Mouse (Mus musculus): ENCODE results near the gene Gm39115. TPM values are rescaled to one million over a fixed set of nuclear protein-coding genes. Genes with fewer than 3 reads are reported as not detected.
A peak's percentile ranks its signal among the peaks of the same experiment; 100 is the strongest.

Gm39115 gene
- polyA plus RNA-seq, 1 experiment from 2014 or later, result not detected

GRCm38 (mm10) chr7:142094301-142095143, 41.3 kb downstream of the Gm39115 start:
- Histone ChIP-seq H3K36me3 (no peaks in the 10 kb centered on the region; the same call in 1 of the 2 replicates), H3K4me3 (peak overlapping the region; percentile 92), H3K4me1 (peaks cover 60% of the 10 kb centered on the region), H3K4me2 (replicated peaks) (peak overlapping the region; percentile 88), H3K27me3 (replicated peaks) (peaks cover 26% of the 10 kb centered on the region), H3K27ac (peak overlapping the region; percentile 82), H3K9ac (peak overlapping the region; percentile 96), H3K9me3 (no peaks in the 10 kb centered on the region)
- under 1% methylated on average over 89 of the region's 89 CpGs for WGBS
- ATAC-seq (ENCODE audit: low FRiP score, low read depth), result peak; percentile 25

DNA sequence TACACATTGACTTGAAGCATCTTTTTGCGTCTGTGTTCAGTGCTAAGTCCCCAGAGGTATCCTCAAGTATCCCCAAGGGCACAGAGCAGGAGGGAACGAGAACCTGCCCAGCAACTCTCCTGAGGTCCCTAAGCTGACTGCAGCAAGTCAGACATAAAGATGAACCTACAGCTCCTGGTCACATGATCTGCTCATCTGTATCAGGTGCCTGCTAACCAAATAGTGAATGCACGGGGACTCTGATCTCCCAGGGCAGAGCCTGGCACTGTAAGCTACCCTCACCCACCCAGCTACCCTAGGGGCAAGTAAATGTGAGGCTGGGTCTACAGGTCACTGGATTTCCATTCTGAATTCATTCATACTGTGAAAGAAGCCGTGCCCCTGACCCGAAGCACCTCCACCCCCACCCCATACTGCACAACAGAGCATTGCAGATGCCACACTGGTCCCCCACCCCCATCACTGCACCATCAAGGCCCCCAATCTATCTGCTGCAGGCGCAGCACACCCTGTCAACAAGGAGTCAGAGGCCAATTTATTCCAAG, 42.1 kb downstream of the Gm39115 start:
- Histone ChIP-seq H3K4me3 (peak overlapping the region; percentile 92), H3K9me3 (no peaks in the 10 kb centered on the region), H3K27ac (no peak overlapping the region; the same call in 1 of the 2 replicates), H3K4me1 (peaks cover 68% of the 10 kb centered on the region), H3K27me3 (replicated peaks) (peaks cover 26% of the 10 kb centered on the region), H3K4me2 (replicated peaks) (peak overlapping the region; percentile 88), H3K9ac (peak overlapping the region; percentile 96), H3K36me3 (no peaks in the 10 kb centered on the region; the same call in 1 of the 2 replicates)
- no peak for ATAC-seq (ENCODE audit: low FRiP score, low read depth)
- WGBS, result 24% methylated on average over 6 of the region's 6 CpGs

DNA sequence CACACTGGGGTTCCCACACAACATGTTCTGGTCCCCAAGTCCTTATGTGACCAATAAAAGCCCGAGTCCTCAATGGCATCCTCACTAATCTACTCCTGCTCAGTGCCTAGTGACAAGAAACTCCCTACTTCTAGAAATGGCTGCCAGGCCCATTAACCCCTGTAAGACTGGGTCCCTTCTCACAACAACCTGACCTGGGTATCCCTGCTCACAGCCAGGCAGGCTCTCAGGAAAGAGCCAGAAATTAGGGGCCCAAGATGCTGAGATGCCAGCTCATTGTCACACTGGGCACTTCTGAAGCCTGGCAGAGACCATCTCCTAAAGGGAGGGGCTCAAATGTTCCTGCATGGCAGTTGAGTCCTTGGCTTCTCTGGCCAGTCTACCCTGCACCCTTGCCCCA, 42.8 kb downstream of the Gm39115 start:
- Histone ChIP-seq H3K4me3 (peak overlapping the region; percentile 92), H3K27ac (no peak overlapping the region), H3K9me3 (no peaks in the 10 kb centered on the region), H3K27me3 (replicated peaks) (peaks cover 26% of the 10 kb centered on the region), H3K36me3 (peaks cover 3% of the 10 kb centered on the region; the same call in 1 of the 2 replicates), H3K9ac (peak overlapping the region; percentile 96), H3K4me1 (peaks cover 76% of the 10 kb centered on the region), H3K4me2 (replicated peaks) (peak overlapping the region; percentile 88)
- WGBS, result 36% methylated on average over 1 of the region's 1 CpGs
- ATAC-seq (ENCODE audit: low FRiP score, low read depth), result no peak

DNA sequence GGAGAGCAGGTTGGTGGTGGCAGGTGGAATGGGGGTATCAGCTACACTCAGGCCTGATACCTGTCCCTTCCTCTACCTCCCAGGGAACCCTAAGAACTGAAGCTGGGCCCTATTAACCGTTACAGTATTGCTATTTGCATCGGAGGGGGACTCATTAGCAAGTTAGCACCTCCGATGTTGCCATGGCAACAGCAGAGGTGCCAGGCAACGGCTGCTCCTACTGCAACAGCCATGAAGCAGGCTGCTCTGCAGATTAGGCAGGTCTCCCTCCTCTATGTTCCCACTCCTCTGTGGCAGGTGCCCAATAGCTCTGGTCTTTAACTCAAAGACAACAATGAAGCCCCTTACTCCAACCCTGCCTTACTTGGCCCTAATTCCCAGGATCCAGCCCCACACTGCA, 44.0 kb downstream of the Gm39115 start:
- H3K36me3 ChIP-seq, result peaks cover 14% of the 10 kb centered on the region
- 3% methylated on average over 4 of the region's 4 CpGs for WGBS
- H3K9ac ChIP-seq, result peak overlapping the region; percentile 96
- peak overlapping the region; percentile 92 for H3K4me3 ChIP-seq
- peaks cover 19% of the 10 kb centered on the region for H3K27me3 ChIP-seq (replicated peaks)
- no peak overlapping the region for H3K27ac ChIP-seq
- no peaks in the 10 kb centered on the region for H3K9me3 ChIP-seq
- peaks cover 78% of the 10 kb centered on the region for H3K4me1 ChIP-seq
- ATAC-seq (ENCODE audit: low FRiP score, low read depth), result no peak
- H3K4me2 ChIP-seq (replicated peaks), result peak overlapping the region; percentile 88

GRCm38 (mm10) chr7:142089648-142090447, 46.0 kb downstream of the Gm39115 start:
- Histone ChIP-seq H3K9ac (peak overlapping the region; percentile 40), H3K36me3 (peaks cover 31% of the 10 kb centered on the region), H3K4me1 (peaks cover 68% of the 10 kb centered on the region), H3K27ac (peak overlapping the region; percentile 86), H3K4me3 (no peak overlapping the region), H3K9me3 (no peaks in the 10 kb centered on the region), H3K4me2 (replicated peaks) (peak overlapping the region; percentile 88), H3K27me3 (replicated peaks) (peaks cover 10% of the 10 kb centered on the region)
- no peak for ATAC-seq (ENCODE audit: low FRiP score, low read depth)
- 57% methylated on average over 17 of the region's 17 CpGs for WGBS

DNA sequence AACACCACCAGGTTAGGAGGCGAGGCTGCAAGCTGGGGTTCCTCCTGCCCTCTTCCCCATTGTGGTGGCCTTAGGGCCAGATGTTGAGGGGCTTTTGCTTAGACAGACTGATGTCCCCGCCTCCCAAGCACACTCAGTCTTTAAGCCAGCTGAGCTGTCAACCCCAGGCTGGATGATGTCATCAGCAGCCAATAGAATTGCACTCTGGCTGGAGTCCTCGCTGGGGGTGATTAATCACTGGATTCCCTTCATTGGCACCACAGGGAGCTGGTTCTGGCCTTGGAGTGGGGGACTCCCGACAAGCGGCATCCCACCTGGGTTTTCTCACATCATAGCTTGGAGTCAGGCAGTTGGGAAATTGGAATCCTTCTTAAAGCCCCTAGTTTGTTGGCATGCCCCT, 46.9 kb downstream of the Gm39115 start:
- Histone ChIP-seq H3K27ac (peak overlapping the region; percentile 86), H3K9me3 (no peaks in the 10 kb centered on the region), H3K4me3 (0 out of 2 replicates have a peak overlapping the region, but pooled peaks have one; percentile 1), H3K27me3 (replicated peaks) (peaks cover 13% of the 10 kb centered on the region), H3K9ac (peak overlapping the region; percentile 45; the same call in 1 of the 2 replicates), H3K36me3 (peaks cover 41% of the 10 kb centered on the region), H3K4me1 (peaks cover 64% of the 10 kb centered on the region), H3K4me2 (replicated peaks) (peak overlapping the region; percentile 88)
- WGBS, result 2% methylated on average over 5 of the region's 5 CpGs
- ATAC-seq (ENCODE audit: low FRiP score, low read depth), result peak; percentile 74

- Histone ChIP-seq H3K27me3 (replicated peaks) (peaks cover 29% of the 10 kb centered on the region), H3K4me3 (no peak overlapping the region), H3K27ac (no peak overlapping the region), H3K36me3 (peaks cover 58% of the 10 kb centered on the region), H3K9me3 (no peaks in the 10 kb centered on the region), H3K4me1 (peaks cover 53% of the 10 kb centered on the region), H3K4me2 (replicated peaks) (no peak overlapping the region), H3K9ac (no peak overlapping the region)
- 84% methylated on average over 1 of the region's 1 CpGs for WGBS
- no peak for ATAC-seq (ENCODE audit: low FRiP score, low read depth)
Observed at GRCm38 (mm10) chr7:142087069-142087652, 48.7 kb downstream of the Gm39115 start.

DNA sequence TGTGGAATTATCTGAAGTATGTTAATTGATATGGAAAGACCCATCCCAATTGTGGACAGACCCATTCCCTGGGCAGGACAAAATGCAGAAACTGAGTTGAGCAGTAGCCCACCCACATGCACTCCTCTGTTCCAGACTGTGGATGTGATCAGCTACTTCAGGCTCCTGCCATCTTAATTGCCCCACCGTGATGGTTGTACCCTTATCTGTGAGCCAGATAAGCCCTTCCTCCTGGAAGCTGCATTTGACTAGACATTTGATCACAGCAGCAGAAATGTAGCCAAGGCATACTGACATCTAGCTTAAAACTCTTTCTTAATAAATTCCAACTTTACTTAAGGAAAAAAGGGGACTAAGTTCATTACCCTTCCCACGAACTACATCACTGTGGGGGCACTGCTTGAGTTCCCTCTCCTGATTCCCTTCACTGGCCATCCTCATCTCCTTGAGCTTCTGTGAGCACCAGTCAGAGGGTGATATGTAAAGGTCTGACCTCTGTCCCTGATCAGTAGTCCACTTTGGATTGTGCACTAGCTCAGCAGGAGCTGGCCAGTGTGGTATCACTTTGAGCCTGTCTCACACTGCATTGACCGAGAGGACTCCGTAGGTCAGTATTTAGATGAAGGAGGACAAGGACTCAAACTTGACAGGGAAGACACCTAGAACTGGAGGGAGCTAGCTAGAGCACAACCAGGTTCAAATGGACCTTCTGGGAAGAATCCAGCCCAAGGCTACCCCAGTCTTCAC, 49.5 kb downstream of the Gm39115 start:
- 90% methylated on average over 4 of the region's 4 CpGs for WGBS

More for the DNA sequence above, 49.5 kb downstream of the Gm39115 start:
- no peak for ATAC-seq (ENCODE audit: low FRiP score, low read depth)
- peaks cover 63% of the 10 kb centered on the region for H3K36me3 ChIP-seq
- H3K4me3 ChIP-seq, result no peak overlapping the region
- H3K4me1 ChIP-seq, result peaks cover 49% of the 10 kb centered on the region
- H3K27ac ChIP-seq, result no peak overlapping the region
- peaks cover 36% of the 10 kb centered on the region for H3K27me3 ChIP-seq (replicated peaks)
- no peak overlapping the region for H3K4me2 ChIP-seq (replicated peaks)
- no peaks in the 10 kb centered on the region for H3K9me3 ChIP-seq
- no peak overlapping the region for H3K9ac ChIP-seq

Other genes starting within 250 kb of the Gm39115 start
- 70.1 and 74.1 TPM in 2 replicates for gene Tollip, start 217.5 kb downstream of the Gm39115 start, polyA plus RNA-seq (2016; fragmentation: Nextera tagmentation; extraction: Ambion mirVana)
- gene Brsk2, start 186.3 kb downstream of the Gm39115 start, polyA plus RNA-seq (2016; fragmentation: Nextera tagmentation; extraction: Ambion mirVana), result 21.0 and 21.2 TPM in 2 replicates
- gene Mob2, start 75.0 kb downstream of the Gm39115 start, polyA plus RNA-seq (2016; fragmentation: Nextera tagmentation; extraction: Ambion mirVana), result 51.3 and 52.2 TPM in 2 replicates
- 61.6 and 63.6 TPM in 2 replicates for gene Dusp8, start 40.2 kb downstream of the Gm39115 start, polyA plus RNA-seq (2016; fragmentation: Nextera tagmentation; extraction: Ambion mirVana)
- gene Gm45618, start 15.3 kb downstream of the Gm39115 start, polyA plus RNA-seq (2016; fragmentation: Nextera tagmentation; extraction: Ambion mirVana), result not detected in 2 replicates
- gene Gm45337, start 8.6 kb upstream of the Gm39115 start, polyA plus RNA-seq (2016; fragmentation: Nextera tagmentation; extraction: Ambion mirVana), result not detected in 2 replicates
- gene Gm29735, start 21.1 kb upstream of the Gm39115 start, polyA plus RNA-seq (2016; fragmentation: Nextera tagmentation; extraction: Ambion mirVana), result not detected in 2 replicates
- not detected in 2 replicates for gene Gm4553, start 29.7 kb upstream of the Gm39115 start, polyA plus RNA-seq (2016; fragmentation: Nextera tagmentation; extraction: Ambion mirVana)
- gene Krtap5-2, start 40.0 kb upstream of the Gm39115 start, polyA plus RNA-seq (2016; fragmentation: Nextera tagmentation; extraction: Ambion mirVana), result not detected in 2 replicates
- not detected in 2 replicates for gene Gm10153, start 54.4 kb upstream of the Gm39115 start, polyA plus RNA-seq (2016; fragmentation: Nextera tagmentation; extraction: Ambion mirVana)
- gene Krtap5-3, start 65.3 kb upstream of the Gm39115 start, polyA plus RNA-seq (2016; fragmentation: Nextera tagmentation; extraction: Ambion mirVana), result not detected in 2 replicates
- not detected in 2 replicates for gene Gm7579, start 75.8 kb upstream of the Gm39115 start, polyA plus RNA-seq (2016; fragmentation: Nextera tagmentation; extraction: Ambion mirVana)
- gene Krtap5-5, start 93.9 kb upstream of the Gm39115 start, polyA plus RNA-seq (2016; fragmentation: Nextera tagmentation; extraction: Ambion mirVana), result not detected in 2 replicates
- gene Gm40460, start 105.0 kb upstream of the Gm39115 start, polyA plus RNA-seq (2016; fragmentation: Nextera tagmentation; extraction: Ambion mirVana), result not detected in 2 replicates
- gene Gm2431, start 122.3 kb upstream of the Gm39115 start, polyA plus RNA-seq (2016; fragmentation: Nextera tagmentation; extraction: Ambion mirVana), result not detected in 2 replicates
- gene Gm4559, start 138.3 kb upstream of the Gm39115 start, polyA plus RNA-seq (2016; fragmentation: Nextera tagmentation; extraction: Ambion mirVana), result not detected in 2 replicates
- not detected in 2 replicates for gene Krtap5-1, start 161.1 kb upstream of the Gm39115 start, polyA plus RNA-seq (2016; fragmentation: Nextera tagmentation; extraction: Ambion mirVana)
- gene Krtap5-4, start 167.5 kb upstream of the Gm39115 start, polyA plus RNA-seq (2016; fragmentation: Nextera tagmentation; extraction: Ambion mirVana), result not detected in 2 replicates
- gene Ifitm10, start 237.7 kb upstream of the Gm39115 start, polyA plus RNA-seq (2016; fragmentation: Nextera tagmentation; extraction: Ambion mirVana), result 0.47 and 1.2 TPM in 2 replicates
- 0.90 and 1.5 TPM in 2 replicates for gene Gm49369, start 246.6 kb upstream of the Gm39115 start, polyA plus RNA-seq (2016; fragmentation: Nextera tagmentation; extraction: Ambion mirVana)